Mouse (Mus musculus) heart, adult 8-10 months (tissue): ENCODE data around the gene Pmepa1. TPM values are rescaled to one million over a fixed set of nuclear protein-coding genes. Genes with fewer than 3 reads are reported as not detected.
A peak's percentile ranks its signal among the peaks of the same experiment; 100 is the strongest.

ENCODE experiments used
- DNase-seq: peaks from one replicate; pipeline ENCODE4 v3.0.0; 2022; ENCODE audit warnings: low spot score
- total RNA-seq, 4 experiments: library from RNA; stranded (reverse); gene quantifications; 2 replicates each; pipeline ENCODE4 v1.2.4; 2022

The Pmepa1 gene
- total RNA-seq, 4 experiments from 2014 or later: 24.5 to 31.5 (median 27.0) TPM

DNA sequence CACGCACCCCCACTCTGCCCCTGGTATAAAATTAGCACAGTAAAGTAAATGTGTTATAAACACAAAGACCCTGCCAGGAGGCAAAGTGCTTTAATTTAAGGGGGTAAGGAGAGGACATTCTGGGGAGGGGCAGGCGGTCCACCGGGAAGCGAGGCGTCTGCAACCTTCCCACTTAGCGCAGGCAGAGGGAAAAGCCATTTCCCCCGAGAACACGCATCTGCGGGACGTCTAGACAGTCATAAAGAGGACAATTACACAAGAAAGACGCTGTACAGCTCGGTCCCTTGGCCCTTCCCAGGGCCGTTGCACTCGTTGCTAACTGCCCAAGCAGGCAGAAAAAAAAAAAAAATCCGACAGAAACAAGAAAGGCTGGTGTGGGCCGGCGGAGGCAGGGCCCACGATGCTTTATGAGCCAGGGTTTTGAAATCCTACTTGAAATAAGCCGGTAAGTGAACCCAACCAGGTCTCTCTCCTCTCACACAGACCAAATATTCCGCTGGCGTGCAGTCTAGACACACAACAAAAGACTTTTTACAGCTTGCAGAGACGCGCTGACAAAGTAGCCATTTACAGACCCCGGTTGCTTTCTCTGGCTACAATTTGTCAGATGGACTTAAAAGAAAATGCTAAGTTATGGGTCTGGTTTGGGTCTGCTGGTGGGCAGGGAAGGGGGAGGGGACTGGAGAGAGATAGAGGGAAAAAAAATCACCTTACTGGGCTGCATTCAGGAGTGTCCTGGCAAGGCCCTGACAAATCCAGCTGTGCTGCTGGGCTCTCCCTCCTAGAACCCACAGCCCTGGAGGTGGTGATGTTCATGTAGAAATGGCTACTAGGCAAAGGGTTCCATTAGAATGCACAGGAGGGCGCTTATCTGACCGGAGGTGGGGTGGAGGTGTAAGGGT is 22.3 kb downstream of the Pmepa1 start:
- DNase-seq: no peak

DNA sequence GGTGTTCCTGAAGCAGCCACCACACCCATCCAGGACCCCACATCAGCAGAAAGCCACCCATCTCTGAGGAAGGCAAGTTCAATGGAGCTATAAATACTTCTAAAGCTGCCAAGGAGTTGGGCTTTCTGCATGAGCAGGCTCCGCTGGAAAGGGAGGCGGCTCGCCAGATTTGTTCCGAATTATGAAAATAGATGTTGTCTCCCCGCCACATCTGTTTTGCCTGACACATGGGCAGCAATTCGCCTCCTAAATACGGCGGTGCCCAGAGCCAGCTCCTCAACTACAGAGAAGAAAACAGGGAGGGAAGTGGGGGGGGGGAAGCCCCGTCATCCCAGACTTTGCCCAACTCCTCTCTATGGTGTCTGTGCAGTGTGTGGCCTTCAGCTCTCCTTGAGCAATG is 24.7 kb downstream of the Pmepa1 start:
- no peak for DNase-seq

DNA sequence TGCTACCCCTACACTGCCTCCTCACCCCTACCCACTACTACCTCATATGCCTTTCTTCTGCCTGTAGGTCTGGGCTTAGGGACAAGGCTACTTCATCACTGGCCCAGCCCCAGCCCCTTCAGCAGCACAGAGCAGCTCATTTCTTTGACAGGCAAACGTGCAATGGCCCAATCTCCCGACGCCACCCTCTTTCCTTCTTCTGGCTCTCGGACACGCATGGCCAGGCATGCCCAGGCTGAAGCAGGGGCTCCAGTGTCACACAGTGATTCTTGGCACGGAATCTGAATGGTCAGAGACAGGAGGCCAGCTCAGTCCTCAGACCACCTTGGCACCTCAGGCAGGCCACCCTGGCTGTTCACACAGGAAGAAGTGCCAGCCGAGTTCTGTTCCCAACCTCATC is 25.2 kb downstream of the Pmepa1 start:
- no peak for DNase-seq

DNA sequence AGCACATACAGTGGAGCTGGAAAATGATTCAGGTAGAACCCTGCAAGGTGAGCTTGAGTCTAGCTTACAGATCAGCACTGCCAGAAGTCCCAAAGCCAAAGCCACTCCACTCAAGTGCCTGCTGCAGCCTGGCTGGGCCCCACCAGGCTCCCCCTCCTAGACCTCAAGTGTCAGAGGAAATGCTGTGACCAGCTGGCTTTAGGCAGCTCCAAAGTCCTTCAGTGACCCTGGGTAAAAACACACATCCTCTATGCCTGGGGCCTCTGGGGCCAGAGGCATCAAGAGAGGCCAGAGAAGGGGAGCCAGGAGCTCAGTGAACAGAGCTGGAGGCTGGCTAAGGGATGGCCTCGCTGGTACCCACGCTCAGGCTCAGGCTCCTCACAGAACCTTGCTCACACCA is 25.9 kb downstream of the Pmepa1 start:
- DNase-seq: no peak

DNA sequence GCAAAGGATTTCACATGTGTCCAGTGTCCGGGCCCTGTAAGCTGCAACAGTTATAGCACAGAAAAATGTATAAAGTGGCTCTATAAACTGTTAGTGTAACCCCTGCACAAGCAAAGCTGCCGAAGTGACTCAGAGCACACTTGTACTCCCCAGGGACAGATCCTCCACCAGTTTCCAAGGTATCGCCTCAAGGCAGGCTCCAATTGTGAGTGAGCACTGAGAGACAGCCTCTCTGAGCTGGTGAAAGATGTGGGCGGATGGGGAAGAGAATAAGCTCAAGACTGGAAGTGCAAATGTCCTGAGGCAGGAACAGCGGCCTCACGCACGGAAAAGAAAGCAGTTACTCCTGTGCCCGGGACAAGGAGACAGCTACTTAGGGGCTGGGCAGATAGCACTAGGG is 26.4 kb downstream of the Pmepa1 start:
- no peak for DNase-seq

DNA sequence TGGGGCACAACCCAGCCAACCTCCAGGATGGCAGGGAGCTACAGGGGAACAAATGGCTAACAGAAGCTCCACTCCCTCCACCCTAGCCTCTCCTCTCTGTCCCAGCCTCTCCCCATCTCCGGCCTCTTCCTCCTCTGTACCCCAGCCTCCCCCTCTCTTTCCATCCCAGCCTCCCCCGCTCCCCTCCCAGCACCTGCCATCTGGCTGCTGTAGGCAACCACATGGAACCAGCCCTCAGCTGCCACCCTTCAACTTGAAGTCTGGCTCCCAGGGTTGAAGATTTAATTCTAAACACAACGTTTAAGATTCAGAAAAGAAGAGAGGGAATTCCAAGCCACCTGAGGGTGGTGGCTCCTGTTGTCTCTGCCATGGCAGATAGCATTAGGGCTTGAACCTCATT is 26.9 kb downstream of the Pmepa1 start:
- DNase-seq: no peak

DNA sequence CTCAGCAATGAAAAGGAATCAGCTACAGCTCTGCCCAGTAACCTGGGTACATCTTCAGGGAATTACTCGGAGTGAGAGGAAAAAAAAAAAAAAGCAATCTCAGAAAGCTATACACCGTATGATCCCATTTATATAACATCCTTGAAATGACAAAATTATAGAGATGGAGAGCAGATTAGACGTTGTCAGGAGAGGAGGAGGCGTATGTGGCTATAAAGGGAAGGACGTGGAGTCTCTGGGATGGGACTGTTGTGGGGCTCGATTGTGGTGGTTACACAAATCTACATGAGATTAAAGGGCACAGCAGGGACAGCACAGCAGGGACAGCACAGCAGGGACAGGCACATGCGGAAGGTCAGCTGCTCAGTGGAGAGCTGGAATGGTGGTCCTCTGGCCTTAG is 27.5 kb downstream of the Pmepa1 start:
- DNase-seq: no peak

DNA sequence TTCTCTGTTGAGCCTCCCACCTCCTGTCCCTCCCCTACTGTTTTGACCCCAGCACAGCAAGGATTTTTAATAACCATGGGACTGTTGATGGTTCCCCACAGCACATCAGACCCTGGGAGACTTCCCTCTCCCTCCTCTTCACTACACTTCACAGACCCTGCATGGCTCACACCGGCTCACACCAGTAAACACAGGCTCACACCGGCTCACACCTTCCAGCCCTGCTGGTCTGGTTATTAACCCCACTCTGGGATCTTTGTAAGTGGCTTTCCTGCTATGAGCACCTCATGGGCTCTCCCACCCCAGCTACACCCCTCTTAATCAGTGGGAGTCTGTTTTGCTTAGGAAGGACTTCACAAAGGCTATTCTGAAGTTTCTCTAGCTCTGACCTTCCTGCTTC is 28.4 kb downstream of the Pmepa1 start:
- no peak for DNase-seq

DNA sequence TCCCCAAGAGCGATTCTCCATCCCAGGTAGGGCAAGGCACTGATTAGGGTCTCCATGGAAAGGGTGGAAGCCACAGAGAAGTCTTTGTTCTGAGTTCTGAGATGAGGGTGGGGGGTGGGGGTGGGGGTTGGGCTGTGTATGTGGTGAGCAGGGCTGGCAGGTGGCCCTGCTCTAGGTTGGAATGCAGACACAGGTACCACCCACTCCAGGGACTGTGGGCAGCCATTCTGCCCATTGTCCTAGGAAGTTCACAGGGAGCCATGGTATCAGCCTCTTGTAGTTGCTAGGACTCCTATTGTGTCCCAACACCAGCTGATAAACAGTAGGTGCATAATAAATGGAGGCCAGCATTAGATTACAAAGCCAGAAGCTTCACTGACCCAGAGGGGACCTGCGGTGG is 29.1 kb downstream of the Pmepa1 start:
- no peak for DNase-seq

DNA sequence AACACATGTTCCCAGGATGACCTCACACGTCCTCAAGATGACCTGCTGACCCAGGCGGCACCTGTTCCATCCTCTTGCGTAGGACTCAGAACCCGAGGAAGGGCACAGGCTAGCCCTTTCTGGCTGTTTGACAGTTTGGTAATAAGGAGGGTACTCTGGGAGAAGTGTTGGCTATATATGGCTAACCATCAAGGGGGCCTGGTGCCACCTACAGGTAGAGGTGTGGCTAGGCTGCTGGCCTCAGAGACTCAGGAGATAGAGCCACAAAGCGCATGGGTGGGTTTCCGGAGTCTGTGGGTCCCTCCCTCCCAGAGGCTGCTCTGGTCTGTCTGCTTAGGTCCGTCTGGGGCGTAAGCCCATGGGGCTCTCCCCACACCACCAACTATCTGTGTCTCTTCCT is 29.6 kb downstream of the Pmepa1 start:
- DNase-seq: no peak

DNA sequence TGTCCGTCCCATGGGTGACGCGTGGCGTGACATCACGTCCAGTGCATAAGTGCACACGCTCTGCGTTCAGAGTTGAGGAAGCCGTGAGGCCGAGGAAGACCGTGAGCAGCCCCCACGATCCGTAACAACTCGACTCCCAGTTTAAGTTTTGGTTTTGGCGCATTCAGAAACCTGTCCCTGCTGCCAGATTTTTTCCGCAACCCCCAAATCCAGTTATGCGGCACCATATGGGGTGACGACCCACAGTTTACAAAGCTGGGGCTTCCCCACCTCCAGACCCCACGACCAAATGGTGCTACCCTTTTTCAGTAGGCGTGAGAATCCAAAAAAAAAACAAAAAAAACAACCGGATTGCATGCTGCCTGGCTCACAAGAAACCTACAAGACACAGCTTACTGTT is 31.1 kb downstream of the Pmepa1 start:
- no peak for DNase-seq

DNA sequence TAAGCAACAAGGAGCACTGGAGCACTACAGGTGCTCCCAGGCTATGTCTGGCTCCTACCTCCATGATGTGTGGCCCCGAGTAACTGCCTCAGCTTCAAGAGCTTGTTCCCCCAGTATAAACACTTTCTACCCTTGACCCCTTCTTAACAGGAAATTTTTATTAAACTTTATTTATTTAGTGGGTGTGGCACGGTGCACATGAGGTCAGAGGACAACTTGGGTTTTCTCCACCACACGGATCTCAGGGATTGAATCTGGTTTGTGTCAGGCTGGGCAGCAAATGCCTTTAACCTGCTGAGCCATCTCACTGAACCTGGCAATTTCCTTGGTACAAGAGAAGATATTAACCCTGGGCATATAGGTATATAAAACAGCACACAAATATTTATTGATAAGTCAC is 32.2 kb downstream of the Pmepa1 start:
- no peak for DNase-seq

DNA sequence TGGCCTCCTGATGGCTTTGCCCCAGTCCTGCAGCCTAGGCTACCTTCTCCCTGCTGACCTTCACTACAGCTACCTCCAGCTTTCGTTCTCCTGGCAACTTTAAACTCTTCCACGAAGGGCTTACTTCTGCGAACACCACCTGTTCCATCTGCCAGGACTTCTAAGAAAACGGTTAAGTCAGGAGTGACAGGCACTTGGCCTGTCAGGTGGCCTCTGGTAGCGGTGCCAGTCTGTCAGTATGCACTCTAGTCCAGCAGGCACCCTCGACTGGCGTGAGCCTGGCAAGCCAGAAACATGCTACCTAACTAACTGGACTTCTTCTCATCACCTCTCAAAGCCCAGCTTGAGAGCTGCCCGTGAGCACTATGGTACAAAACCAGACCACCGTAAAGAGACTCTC is 32.7 kb downstream of the Pmepa1 start:
- no peak for DNase-seq

DNA sequence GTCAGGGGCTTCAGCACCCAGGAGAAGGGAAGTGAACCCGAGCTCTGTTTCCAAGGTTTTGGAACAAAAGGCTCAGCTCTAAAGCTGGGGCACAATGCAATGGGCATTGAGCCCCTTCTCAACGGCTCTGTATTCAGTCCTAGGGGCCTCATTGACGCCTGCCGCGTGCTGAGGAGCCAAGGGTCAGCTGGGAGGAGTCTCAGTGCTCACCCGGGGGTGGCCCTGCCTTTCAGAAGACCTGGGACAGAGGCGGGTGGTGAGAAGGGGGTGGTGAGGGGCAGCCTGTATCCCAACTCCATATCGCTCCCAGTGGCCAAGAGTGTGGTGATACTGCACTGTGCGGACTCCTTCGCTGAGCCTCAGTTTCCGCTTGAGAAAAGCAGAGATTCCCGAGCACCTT is 33.5 kb downstream of the Pmepa1 start:
- no peak for DNase-seq

DNA sequence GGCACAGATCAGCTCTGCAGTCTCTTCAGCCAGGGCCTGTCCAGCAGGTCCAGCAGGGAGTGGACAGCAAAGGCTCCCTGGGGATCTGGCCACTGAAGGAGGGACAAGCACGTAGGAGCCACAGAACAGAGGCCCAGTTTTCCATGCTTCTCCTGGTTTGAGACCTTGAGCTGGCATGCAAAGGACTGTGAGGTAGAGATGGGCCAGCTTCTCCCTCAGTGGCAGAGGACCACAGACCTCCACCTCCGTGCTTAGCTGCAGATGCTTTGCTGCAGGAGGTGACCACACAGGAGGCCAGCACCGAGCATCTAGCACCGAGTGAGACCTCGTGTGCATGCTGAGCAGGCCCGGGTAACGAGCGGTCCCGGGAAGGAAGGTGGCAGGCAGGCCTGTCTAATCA is 35.6 kb downstream of the Pmepa1 start:
- no peak for DNase-seq

DNA sequence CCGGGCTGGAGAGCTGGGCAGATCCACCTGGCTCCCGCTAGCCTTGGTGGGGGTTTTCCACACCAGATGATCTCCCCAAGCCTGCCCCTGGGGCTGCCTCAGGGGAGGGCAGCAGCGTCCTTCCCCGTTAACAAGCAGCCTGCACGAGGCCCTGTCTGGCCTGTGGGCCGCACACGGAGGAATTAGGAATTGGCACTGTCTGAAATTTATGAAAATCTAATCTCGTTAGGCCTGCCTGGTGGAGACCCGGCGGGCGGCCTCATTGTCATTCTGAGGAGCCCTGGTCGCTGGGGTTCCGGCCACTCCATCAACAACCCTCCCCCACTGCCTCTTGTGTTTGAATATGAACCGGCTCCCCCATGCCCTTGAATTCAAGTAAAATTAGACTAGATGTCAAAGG is 37.8 kb downstream of the Pmepa1 start:
- no peak for DNase-seq

DNA sequence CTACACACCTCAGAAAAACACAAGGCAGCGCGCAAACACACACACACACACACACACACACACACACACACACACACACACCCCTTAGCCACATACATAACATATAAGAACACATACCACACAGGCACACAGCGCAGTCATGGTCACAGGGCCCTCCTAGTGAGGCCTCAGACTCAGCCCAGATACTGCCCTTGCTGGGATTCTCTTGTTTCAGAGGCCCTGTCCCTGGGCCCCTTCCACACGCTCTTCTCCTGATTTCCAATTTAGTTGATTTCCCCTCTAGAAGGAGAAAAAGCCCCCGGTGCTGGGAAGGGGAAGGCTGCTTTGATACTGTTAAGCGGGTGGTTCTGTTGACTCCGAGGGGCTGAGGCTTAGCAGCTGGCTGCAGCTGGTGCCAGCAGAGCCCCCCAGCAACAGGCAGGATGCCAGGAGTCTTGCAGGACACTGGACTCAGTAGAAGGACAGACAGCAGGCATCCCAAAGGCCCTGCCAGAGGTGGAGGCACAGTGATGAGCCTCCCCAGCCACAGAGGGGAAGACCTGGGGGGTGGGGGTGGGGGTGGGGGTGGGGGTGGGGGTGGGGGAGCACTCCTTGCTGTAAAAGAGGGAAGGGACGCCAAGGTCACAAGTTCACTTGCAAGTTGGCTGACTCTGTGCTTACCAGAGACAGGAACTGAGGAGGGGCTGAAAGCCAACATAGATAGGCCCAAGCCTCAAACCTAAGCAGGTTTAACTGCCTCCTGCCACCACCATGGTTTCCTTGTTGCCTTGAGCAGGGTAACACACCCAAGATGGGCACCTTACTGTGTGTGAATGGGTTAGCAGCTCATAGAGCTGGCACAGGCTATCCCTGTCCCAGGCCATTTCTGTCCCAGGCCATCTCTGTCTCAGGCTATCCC is 40.6 kb downstream of the Pmepa1 start:
- no peak for DNase-seq

DNA sequence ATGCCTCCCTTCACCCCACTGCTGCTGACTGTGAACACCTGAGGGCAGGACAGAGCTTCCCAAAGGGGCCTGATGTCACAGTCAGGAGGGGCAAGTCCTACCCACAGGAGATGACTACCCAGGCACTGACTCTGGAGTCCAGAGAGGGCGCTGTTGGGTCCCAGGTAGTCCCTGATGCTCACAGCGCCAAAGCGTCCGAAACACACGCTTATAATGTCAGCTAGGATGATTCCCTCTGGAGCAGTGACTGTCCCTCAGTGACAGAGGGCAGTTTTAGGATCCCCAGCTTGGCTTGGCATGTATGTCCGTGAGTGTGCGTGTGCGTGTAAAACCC is 43.6 kb downstream of the Pmepa1 start:
- no peak for DNase-seq

DNA sequence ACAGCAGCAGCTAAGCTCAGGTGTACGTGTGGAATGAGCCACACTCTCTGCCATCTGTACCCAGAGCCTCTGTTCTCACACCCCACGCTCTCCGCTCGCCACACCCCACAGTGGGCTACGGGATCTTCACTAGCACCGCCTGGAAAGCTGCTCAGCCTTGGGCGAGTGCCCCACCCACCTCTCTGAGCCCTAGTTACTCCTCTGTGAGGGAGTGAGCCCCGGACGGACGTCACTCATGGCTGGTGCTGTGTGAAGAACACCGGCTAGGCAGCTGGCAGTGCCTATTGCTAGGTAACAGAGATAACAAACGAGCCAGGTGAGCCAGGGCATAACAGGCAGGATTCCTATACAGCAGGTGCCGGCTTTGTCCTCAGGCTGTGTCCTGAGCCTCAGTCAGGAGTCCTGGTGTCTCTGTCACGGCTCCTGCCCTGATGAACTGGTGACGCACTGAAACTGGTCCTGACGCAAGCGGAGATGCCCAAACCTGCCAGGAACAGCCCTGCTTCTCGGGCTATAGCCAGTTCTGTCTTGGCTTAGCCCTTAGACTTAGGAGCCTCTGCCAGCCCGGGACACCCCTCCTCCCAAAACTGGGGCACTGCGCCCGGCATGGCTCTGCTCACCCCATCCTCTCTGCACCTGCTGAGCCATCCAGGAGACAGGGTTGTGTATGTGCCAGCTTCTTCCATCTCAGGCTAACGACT is 44.1 kb downstream of the Pmepa1 start:
- DNase-seq: no peak

DNA sequence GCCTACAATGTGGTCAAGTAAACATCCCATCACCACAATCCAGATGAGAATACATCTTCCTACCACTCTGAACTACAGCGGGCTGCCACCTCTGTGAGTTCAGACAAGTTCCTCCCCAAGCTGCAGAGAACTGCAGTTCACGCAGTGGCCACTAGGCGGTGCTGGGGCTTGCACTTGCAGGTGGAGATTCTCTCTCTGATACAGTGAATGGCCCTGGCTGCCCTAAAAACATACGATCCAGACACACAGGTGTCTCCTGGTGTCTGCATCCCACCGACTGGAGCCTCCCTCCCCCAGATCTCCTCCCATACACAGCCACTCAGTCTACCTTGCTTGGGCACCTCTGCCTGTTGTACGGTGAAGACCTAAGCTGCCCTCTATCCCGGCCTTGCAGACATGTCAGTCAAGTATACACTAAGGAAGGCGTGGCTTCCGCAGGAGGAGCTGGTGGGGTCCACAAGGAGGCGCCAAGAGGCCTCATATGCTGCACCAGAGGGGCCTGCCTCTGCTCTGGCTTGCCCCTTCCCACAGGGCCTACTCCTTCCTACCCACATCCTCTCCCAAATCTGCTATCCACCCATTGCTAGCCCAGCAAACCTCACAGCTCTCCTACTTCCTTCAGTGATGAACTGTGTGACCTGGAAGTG is 46.6 kb downstream of the Pmepa1 start:
- peak; percentile 87 for DNase-seq

DNA sequence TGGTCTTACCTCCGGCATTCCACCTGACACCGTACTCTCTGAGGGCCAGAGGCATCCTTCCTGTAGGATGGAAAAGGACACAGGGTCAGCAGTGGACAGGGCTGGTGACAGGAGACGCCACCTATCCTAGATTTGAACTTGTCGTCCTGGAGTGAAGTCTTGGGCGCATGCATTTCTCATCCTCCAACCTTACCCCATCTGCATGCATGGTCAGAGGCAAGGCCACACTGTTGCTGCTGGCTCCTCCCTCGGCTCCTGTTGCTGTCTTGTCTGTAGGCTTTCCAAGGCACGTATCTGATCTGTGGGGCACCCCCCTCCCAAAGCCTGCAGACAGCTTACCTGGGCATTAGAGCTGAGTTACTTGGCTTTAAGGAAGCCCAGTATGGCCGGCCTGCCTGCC is 47.8 kb downstream of the Pmepa1 start:
- no peak for DNase-seq

DNA sequence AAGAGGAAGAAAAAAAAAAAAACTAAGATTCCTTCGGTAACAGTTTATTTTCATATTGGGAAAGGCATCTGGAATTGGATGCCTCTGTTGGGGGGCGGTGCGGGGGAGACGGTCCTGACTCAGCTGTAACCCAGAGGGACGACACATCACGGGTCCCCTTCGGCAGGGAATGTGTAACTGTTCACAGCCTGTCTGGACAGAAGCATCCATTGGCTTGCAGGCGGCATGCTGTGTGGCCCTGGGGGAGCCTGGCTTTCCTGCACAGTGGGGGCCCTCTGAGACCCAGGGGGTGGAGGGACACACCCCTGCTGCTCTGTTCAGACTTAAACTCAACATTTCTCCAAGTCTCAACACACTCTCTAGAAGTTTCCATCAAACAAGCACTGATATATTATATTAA is 49.5 kb downstream of the Pmepa1 start:
- no peak for DNase-seq
